Mouse (Mus musculus) midbrain, embryonic 11.5 days (tissue): ENCODE measurements around the gene Jarid2. TPM values are rescaled to one million over a fixed set of nuclear protein-coding genes. Genes with fewer than 3 reads are reported as not detected.
"Not testable (repeated sequence)": the region's sequence is repeated elsewhere in the genome, so short reads cannot be mapped to it uniquely, and the experiment has no call there.

ENCODE experiments used
- ATAC-seq: fragments of 200-750 bp; cut with Nextera tagmentation; 2 replicates; pipeline ENCODE4 v1.8.0; 2017; ENCODE audit warnings: moderate TSS enrichment, moderate library complexity; ENCODE audit not compliant: low FRiP score
- DNase-seq: peaks from one replicate; pipeline ENCODE4 v3.0.0; 2015; ENCODE audit warnings: low spot score; ENCODE audit errors: missing footprints
- H3K27ac ChIP-seq: fragments of 300-500 bp; sonication (generic); 2 replicates; pipeline ENCODE4 v1.5.1; 2014; ENCODE audit warnings: low read depth, low read length
- H3K27me3 ChIP-seq: fragments of 300-500 bp; sonication (generic); 2 replicates; pipeline ENCODE4 v1.6.1; 2014; ENCODE audit warnings: mild to moderate bottlenecking, low read length, moderate library complexity, mixed read lengths; ENCODE audit not compliant: control insufficient read depth, insufficient read depth
- H3K36me3 ChIP-seq: fragments of 300-500 bp; sonication (generic); 2 replicates; pipeline ENCODE4 v1.6.1; 2014; ENCODE audit warnings: mild to moderate bottlenecking, low read length, moderate library complexity, mixed read lengths; ENCODE audit not compliant: control insufficient read depth, insufficient read depth
- H3K4me1 ChIP-seq: fragments of 300-500 bp; sonication (generic); 2 replicates; pipeline ENCODE4 v1.6.1; 2014; ENCODE audit warnings: low read length; ENCODE audit not compliant: control insufficient read depth, insufficient read depth
- H3K4me2 ChIP-seq: fragments of 300-500 bp; sonication (generic); 2 replicates; pipeline ENCODE4 v1.6.1; 2014; ENCODE audit warnings: mild to moderate bottlenecking, moderate library complexity
- H3K4me3 ChIP-seq: fragments of 300-500 bp; sonication (generic); 2 replicates; pipeline ENCODE4 v1.5.1; 2014; ENCODE audit warnings: low read depth, low read length
- H3K9ac ChIP-seq: fragments of 300-500 bp; sonication (generic); 2 replicates; pipeline ENCODE4 v1.6.1; 2014; ENCODE audit warnings: low read length
- H3K9me3 ChIP-seq: fragments of 300-500 bp; sonication (generic); 2 replicates; pipeline ENCODE4 v1.6.1; 2016; ENCODE audit warnings: low read length; ENCODE audit not compliant: control insufficient read depth
- WGBS: fragments of 180-500 bp; shearing (Covaris S2); extraction: QIAGEN DNeasy Blood & Tissue Kit; methylation state at CpG from one replicate; pipeline ENCODE4 v1.1.7; 2014; 5-methylcytosine and 5-hydroxymethylcytosine counted together
- polyA plus RNA-seq: library from polyadenylated mRNA; unstranded; fragments of >200 nt; fragmentation: Nextera tagmentation; extraction: Ambion mirVana; gene quantifications from 2 replicates; pipeline ENCODE4 v1.2.1, GENCODE M21; 2014

The Jarid2 gene
- polyA plus RNA-seq, 1 experiment from 2014 or later = 37.4 TPM

GRCm38 (mm10) chr13:44869418-44870119 is 140.3 kb downstream of the Jarid2 start:
- H3K4me2 ChIP-seq, H3K36me3 ChIP-seq, H3K9me3 ChIP-seq, H3K4me3 ChIP-seq, H3K27ac ChIP-seq, H3K9ac ChIP-seq, H3K4me1 ChIP-seq, H3K27me3 ChIP-seq: not testable (repeated sequence)
- 77% methylated on average over 47 of the region's 47 CpGs for WGBS
- peak; percentile 100 for ATAC-seq
- DNase-seq = peak; percentile 100

DNA sequence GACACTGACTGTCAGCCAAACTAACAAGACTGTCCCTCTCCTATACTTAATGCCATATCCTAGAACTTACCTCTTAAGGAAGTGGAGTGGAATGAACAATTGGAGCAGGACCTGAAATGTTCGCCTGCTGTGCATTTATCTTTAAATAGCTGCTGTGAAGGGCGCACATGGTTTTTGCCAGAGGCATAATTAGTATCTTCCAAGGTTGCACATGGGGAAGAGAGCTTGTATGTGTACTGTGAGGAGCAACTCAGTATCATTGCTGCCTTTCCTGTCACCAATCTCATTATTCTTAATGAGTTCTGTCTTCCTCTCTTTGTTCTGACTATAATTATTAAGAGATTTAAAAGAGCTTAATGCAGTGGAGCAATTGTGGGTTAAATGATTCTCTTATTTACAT is 147.5 kb downstream of the Jarid2 start:
- no peak for DNase-seq
- Histone ChIP-seq H3K9me3 (no peaks in the 10 kb centered on the region), H3K9ac (no peak overlapping the region), H3K36me3 (no peaks in the 10 kb centered on the region), H3K27ac (no peak overlapping the region), H3K27me3 (no peaks in the 10 kb centered on the region), H3K4me1 (peaks cover 9% of the 10 kb centered on the region), H3K4me3 (no peak overlapping the region), H3K4me2 (no peak overlapping the region)
- ATAC-seq = no peak
- whole genome bisulfite sequencing = 80% methylated on average over 2 of the region's 2 CpGs

DNA sequence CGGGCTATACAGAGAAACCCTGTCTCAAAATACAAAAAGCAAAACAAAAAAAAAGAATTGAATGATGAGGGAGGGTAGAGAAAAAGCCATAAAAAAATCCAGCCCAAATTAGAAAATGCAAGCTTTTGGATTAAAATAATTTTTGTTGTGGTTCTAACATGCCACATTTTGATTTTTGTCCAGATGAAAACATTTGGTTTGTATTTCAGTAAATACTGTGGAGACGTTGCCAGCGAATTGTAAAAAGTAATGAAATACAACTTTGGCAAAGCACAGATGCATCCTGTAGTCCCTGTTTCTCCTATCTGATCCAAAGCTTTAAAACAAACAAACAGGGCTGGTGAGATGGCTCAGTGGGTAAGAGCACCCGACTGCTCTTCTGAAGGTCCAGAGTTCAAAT is 151.7 kb downstream of the Jarid2 start:
- Histone ChIP-seq H3K9ac (no peak overlapping the region), H3K4me3 (no peak overlapping the region), H3K27ac (no peak overlapping the region), H3K4me1 (peaks cover 5% of the 10 kb centered on the region; the same call in 1 of the 2 replicates), H3K4me2 (no peak overlapping the region), H3K9me3 (no peaks in the 10 kb centered on the region), H3K27me3 (no peaks in the 10 kb centered on the region), H3K36me3 (no peaks in the 10 kb centered on the region)
- 88% methylated on average over 4 of the region's 4 CpGs for WGBS
- ATAC-seq = no peak
- peak; percentile 78 for DNase-seq

DNA sequence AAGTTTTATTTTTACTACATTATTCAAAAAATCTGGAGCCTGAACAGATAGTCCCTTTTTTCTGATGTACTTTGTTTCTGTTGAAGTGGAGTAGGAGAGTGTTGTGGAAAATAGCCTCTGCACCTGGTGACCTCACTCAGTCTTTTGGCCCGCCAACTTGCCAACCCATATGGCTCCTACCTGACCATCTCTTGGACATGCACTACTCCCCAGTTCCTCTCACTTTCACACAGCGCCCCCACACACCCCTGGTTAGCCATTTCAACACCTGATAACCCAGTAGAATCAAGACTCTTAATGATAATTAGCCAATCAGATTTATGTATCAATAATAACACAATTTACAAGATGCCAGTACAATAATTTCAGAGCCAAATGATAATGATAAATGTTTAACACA is 156.9 kb downstream of the Jarid2 start:
- no peak for ATAC-seq
- 88% methylated on average over 2 of the region's 2 CpGs for WGBS
- H3K36me3 ChIP-seq = no peaks in the 10 kb centered on the region
- H3K4me1 ChIP-seq = no peaks in the 10 kb centered on the region
- no peaks in the 10 kb centered on the region for H3K9me3 ChIP-seq
- no peaks in the 10 kb centered on the region for H3K27me3 ChIP-seq
- H3K4me3 ChIP-seq = no peak overlapping the region
- H3K9ac ChIP-seq = no peak overlapping the region
- no peak overlapping the region for H3K27ac ChIP-seq
- no peak for DNase-seq
- no peak overlapping the region for H3K4me2 ChIP-seq

GRCm38 (mm10) chr13:44890612-44891011 is 161.3 kb downstream of the Jarid2 start:
- Histone ChIP-seq H3K9me3 (no peaks in the 10 kb centered on the region), H3K4me3 (no peak overlapping the region), H3K4me2 (no peak overlapping the region), H3K27ac (no peak overlapping the region), H3K9ac (no peak overlapping the region), H3K27me3 (no peaks in the 10 kb centered on the region), H3K36me3 (no peaks in the 10 kb centered on the region), H3K4me1 (no peaks in the 10 kb centered on the region)
- ATAC-seq (no peak), DNase-seq (peak; percentile 67)
- 63% methylated on average over 2 of the region's 2 CpGs for WGBS

DNA sequence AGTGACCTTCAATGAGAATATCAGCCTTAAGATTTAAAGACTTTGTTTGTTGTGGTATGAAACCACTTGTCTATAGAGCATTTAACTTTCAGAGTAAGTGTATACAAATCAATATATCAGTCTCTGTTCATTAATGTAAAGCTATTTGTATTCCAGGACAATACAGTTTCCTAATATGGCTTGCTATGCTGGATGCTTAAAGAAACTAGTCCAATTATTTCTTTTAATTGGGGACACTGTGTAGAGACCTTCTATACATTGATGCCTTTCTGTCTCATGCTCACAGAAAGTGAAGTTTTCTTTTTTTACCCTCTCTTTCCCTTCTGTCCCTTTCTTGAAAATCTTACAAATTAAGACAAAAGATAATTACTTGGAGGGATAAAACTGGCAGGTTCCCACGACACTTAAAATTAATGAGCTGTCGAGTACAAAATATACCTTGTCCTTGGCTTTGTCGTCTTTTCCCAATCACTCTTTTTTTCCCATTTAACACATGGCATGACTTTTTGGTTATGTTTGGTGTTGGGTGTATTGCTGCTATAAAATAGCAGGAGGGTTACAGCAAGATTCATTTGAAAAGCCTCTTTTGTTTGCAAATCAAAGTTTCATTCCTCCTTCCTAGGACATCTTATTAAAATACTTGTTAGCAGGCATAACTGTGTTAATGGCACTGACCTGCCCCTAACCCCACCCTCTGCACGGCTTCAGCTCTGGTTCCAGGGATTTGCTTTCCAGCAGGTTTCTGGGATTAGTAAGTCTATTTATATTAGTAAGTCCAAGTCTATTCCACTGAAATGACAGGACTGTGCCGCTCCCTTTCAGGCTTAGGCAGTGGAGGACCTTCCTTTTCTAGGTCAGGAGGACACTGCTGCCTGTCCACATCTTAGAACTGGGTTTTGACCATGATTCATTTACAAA is 162.8 kb downstream of the Jarid2 start:
- Histone ChIP-seq H3K4me3 (no peak overlapping the region), H3K4me1 (no peaks in the 10 kb centered on the region), H3K27me3 (no peaks in the 10 kb centered on the region), H3K9ac (no peak overlapping the region), H3K27ac (no peak overlapping the region), H3K9me3 (no peaks in the 10 kb centered on the region), H3K4me2 (no peak overlapping the region), H3K36me3 (0 out of 2 replicates have a peak, but pooled peaks cover 3% of the 10 kb centered on the region)
- ATAC-seq (no peak), DNase-seq (peak; percentile 73)
- WGBS = 81% methylated on average over 5 of the region's 5 CpGs

DNA sequence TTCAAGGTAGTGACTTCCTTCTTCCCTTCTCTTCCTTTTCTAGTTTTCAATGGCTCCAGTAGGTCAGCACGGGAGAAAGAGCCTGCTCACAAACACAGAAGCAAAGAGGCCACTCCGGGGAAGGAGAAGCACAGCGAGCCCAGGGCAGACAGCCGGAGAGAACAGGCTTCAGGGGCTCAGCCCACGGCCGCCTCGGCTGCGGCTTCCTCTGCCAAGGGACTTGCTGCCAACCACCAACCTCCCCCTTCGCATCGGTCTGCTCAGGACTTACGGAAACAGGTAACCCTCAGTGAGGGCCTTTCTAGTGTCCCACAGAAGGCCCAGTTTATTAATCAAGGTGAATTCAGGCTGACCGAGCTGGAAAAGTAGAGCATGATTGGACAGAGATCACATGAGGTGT is 166.9 kb downstream of the Jarid2 start:
- Histone ChIP-seq H3K27ac (no peak overlapping the region), H3K4me3 (no peak overlapping the region), H3K27me3 (no peaks in the 10 kb centered on the region), H3K4me2 (no peak overlapping the region), H3K9me3 (no peaks in the 10 kb centered on the region), H3K4me1 (no peaks in the 10 kb centered on the region), H3K36me3 (peaks cover 7% of the 10 kb centered on the region; the same call in 1 of the 2 replicates), H3K9ac (no peak overlapping the region)
- 92% methylated on average over 12 of the region's 12 CpGs for WGBS
- peak; percentile 62 for DNase-seq
- ATAC-seq = no peak

DNA sequence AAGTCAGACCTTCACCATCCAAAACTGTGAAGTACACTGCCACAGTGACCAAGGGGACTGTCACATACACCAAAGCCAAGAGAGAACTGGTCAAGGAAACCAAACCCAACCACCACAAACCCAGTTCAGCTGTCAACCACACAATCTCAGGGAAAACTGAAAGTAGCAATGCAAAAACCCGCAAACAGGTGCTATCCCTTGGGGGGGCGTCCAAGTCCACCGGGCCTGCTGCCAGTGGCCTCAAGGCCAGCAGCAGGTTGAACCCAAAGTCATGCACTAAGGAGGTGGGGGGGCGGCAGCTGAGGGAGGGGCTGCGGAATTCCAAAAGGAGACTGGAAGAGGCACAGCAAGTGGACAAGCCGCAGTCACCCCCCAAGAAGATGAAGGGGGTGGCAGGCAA is 173.0 kb downstream of the Jarid2 start:
- Histone ChIP-seq H3K9ac (no peak overlapping the region), H3K4me2 (no peak overlapping the region), H3K4me3 (no peak overlapping the region), H3K27ac (no peak overlapping the region), H3K36me3 (peaks cover 17% of the 10 kb centered on the region), H3K4me1 (no peaks in the 10 kb centered on the region), H3K9me3 (no peaks in the 10 kb centered on the region), H3K27me3 (no peaks in the 10 kb centered on the region)
- no peak for DNase-seq
- WGBS = 95% methylated on average over 6 of the region's 6 CpGs
- no peak for ATAC-seq

- H3K4me1 ChIP-seq = no peaks in the 10 kb centered on the region
- ATAC-seq (no peak), DNase-seq (no peak)
- no peak overlapping the region for H3K4me3 ChIP-seq
- no peaks in the 10 kb centered on the region for H3K27me3 ChIP-seq
- no peaks in the 10 kb centered on the region for H3K9me3 ChIP-seq
- H3K4me2 ChIP-seq = no peak overlapping the region
- H3K27ac ChIP-seq = no peak overlapping the region
- no peak overlapping the region for H3K9ac ChIP-seq
- peaks cover 14% of the 10 kb centered on the region for H3K36me3 ChIP-seq
Measured at GRCm38 (mm10) chr13:44903416-44903815, 174.1 kb downstream of the Jarid2 start.
